Mouse (Mus musculus) adrenal gland, postnatal 4 days (tissue): ENCODE measurements around the gene Gm826. TPM values are rescaled to one million over a fixed set of nuclear protein-coding genes. Genes with fewer than 3 reads are reported as not detected.
A peak's percentile ranks its signal among the peaks of the same experiment; 100 is the strongest.

Experiments used
- DNase-seq, 2 experiments: peaks; one replicate each; pipeline ENCODE4 v3.0.0; 2021 to 2022; ENCODE audit warnings: low spot score in 2 of 2, mixed read lengths in 2 of 2
- total RNA-seq, 2 experiments: library from RNA; stranded (reverse); gene quantifications; 2 replicates each; pipeline ENCODE4 v1.2.3; 2021

Gene Gm826
- total RNA-seq, 2 experiments from 2014 or later: 0.90 TPM

DNA sequence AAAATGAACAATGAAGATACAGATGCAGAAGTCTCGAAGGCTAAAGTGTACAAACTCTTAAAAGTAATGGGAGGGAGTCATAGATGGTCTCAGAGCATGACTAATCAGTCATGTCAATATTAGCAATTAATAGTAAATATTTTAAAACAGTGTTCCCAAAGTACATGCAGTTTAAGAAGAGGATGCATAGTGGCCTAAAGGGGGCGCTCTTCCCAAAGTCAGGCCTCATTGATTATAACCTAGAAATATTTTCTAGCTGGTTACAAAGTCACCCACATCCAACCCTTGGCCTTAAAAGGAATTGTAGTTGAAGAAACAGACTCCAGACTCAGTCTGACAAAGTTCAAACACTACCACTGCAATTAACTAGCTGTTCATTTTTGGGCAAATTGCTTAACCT lies 20.4 kb upstream of the Gm826 start:
- DNase-seq: no peak

DNA sequence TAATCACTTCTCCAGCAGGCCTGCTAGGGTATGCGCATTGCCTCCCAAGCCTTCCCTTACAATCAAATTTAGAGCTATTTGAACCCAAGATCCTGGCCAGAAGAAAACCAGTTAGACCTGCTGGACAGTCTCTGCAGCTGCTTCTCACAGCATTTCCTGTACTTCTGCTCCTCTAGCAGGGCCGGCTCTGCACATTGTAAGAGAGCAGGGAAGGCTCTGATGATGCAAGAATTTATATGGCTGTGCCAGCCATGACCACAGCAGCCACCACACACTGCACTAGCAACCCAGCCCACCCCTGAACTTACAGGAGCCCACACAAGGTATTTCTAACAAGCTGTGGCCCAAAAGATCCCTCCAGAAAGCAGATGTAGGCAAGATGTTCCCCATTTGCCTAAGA lies 19.6 kb upstream of the Gm826 start:
- DNase-seq: no peak

DNA sequence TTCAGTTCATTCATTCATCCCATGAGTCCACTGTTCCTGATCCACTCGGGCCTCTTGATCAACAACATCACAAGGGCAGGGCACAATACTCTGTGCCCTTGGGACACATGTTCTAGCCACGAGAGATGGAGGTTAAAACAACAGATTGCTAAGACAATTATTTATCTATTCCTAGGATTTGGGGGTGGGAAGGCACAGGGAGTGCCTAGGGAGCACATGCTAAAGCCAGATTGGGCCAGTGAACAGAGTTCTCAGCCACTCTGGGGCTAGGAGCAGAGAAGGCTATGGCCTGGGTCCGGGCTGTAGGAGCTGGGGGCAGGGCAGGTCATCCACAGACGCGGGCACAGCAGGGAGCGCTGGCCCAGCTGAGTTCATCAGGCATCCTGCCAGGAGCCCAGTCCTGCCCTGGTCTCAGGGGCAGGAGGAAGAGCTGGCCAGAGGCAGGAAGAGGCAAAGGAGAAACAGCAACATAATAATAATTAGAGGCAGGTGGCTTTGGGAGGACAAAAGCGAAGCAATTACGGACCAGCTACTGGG lies 17.1 kb upstream of the Gm826 start:
- DNase-seq: peak; percentile 32 to 35

DNA sequence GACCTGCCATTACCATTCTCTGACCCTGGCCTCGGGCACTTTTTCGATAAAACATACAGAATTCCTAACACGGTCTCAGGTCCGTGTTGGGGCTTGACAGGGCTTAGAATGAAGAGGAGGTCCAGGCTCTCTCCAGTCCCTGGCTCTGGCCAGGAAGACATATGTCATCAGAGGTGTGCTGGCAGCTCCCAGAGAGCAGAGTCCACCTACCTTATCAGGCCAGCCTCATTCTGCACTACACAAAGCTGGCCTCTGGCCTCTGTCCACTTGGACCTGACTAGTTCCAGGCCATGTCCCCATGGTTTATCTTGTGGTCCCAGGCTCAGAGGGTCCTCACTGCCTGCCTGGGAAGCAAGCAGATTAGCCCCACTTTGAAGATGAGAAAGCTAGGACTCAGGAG lies 15.6 kb upstream of the Gm826 start:
- DNase-seq: no peak

DNA sequence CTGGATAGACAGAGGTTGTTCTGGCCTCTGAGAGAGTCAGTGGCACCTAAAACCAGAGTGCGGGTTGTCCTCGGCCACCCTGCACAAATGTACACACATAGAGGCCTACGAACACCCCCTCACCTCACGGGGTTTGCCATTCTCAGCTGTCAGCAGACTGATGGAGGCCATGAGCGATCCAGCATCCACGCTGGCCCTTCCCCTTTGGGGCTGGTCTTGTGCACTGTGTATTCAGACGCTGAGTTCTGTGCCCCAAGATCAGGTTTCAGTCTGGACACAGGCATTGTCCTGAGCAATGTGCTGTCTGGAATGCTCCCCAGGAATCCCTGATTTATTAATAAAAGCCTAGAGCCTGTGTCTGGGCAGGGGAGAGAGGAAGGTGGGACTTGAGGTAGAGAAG lies 14.8 kb upstream of the Gm826 start:
- no peak for DNase-seq

DNA sequence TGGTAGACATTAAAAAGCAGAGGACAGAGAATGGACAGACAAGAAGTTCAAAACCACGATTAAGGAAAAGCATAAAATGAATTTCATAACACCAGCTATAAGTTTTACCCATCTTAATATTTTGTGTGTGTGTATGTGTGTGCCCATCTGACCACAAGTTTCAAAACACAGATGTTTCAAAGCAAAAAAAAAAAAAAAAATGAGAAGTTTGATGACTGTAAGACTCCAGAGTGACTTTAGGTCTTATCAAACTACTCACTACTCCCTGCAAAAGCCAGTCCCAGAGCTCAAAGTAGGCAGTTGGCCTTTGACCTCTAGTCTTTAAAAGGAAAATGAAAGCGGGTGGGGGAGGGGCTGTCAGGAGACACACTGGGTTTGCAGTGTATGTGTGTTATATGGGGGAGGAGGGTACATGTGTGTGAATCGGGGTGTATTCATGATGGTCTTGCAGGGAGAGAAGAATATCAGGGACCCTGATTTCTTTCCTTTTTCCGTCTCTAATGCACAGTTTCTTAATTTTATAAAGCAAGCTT lies 14.2 kb upstream of the Gm826 start:
- DNase-seq: no peak

DNA sequence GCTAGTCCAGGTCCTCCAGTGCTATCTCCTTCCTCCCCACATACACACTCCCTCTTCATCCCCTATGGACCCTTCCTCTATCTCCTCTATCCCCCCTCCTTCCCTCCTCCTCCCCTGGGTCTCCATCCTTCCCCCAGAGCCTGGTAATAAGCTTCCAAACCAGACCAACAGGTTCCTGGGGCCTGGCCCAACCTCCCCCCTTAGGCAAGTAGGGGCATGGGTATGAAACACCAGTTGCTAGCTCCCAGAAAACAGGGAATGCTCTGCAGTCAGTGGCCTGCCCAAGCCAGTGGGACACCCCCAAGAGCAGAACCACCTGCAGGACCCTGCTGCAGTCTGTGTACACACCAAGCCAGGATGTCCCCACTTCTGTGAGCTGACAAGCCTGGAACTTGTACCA lies 11.7 kb upstream of the Gm826 start:
- no peak for DNase-seq

DNA sequence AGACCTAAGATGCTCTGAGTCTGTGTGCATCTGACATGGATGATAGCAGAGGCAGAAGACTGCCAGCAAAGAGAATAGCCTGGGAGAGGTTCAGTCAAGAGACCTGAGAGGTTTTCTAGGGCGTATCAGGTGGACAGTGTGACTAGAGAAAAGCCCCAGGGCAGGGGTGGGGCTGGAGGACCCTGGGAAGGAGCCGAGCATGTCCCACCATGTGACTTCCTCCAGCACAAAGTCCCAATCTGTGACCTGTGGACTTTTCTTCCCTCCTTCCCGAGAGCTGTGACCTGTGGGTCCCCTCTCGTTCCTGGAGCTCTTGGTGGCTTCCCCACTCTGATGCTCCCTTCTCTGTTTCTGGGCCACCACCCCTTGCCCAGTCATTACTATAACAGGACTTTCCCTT lies 6.2 kb upstream of the Gm826 start:
- no peak for DNase-seq

DNA sequence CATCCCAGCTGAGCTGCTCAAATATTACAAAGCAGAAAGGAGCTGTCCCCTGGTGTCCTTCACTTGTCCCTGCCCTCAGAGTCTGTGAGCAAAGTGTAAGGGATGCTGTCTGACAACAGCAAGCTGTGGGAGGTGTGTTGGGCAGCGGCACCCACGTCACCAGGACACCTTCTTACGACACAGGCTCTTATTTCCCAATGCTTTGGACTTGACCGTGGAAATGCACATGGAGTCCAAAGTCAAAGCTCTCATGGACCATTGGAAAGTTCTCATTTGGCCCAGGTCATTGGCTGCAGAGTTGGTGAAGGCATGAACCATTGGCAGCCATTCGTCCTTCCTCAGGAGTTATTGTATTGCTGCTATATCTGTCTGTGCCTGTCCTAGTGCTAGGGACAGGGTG lies 5.6 kb upstream of the Gm826 start:
- DNase-seq: no peak

DNA sequence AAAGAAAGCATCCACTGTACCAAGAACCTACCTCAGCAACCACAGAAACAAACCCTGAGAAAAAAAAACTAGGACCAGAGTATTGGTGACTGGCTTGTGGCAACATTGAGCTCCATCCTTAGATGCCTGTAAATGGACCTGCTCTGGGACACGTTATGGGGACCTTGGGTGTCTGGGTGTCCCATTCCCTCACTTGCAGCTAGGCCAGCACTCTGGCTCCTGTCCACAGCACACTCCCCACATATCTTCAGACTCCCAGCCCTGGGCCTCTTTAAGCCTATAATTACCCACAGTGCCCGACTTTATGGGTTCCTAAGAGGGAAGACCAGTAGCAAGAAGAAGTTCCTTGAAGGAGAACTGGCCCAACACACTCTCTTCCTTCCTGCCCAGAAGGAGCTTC lies 2.1 kb upstream of the Gm826 start:
- DNase-seq: no peak

DNA sequence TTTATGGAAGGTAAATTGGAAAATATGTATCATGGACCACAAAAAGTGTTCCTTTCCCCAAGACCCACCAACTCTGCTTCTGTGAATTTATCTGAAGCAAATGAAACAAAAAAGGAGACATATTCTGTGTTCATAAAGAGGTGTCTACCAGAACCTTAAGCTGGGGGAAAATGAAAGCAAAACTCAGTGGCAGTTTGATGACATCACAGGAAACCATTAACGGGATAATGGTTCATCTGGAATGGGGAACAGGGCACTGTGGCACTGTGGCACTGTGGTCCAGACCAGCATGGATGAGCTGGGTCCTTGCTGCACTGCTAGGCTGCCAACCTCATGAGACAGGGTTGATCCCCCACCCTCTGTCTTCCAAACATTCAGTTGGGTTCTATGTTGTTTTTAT lies 1.1 kb upstream of the Gm826 start:
- no peak for DNase-seq

DNA sequence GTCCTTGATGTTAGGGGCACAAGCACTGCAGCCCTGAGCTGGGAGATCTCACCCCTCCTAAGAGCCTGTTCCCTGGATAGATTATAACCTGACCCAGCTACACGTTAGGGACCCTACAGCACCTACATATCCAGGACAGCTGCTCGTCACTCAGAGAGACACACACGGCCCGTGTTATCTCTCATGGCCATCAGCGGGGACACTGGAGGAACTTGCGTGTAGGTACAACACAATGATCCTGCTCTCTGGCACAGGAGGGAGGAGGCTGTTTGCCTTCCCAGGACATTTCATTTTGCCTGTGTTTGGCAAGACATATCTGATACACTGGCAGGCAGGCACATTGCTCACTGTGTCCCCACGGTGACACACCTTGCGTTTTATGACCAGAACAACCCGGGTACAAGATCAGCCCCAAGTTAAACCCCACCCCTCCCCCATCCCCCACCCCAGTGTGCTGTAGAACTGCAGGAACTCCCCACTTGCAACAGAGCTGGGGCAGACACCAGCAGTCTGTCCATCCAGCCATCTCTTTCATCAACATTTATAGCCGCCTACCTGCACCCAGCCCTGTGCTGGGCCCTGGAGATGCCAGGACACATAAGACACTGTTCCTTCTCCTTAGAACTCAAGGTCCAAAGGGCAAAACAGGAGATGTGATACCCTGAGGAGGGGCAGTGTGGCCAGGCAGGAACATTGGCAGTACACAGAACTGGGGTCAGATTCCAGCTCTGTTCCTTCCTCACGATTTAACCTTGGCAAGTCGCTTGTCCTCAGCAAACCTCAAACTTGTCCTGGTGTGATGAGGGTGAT lies 1.2 kb downstream of the Gm826 start:
- no peak for DNase-seq

DNA sequence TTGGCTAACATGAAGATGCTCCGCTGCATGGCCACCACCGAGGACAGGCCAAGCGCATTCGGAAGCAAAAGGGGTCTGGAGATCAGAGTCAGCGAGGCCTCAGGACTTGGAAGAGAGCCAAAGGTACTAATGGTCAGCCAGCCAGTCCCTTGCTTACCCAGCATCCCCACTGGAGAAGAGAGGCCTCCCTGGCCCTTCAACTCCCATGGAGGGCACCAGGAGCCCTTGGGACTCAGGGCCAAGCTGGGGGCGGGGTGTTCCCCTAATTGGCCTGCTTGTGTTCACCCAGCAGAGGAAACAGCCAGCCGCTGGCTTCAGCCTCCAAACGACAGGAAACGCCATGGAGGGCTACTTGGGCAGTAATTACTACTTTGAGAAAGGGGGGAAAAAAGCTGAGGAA lies 5.1 kb downstream of the Gm826 start:
- no peak for DNase-seq

DNA sequence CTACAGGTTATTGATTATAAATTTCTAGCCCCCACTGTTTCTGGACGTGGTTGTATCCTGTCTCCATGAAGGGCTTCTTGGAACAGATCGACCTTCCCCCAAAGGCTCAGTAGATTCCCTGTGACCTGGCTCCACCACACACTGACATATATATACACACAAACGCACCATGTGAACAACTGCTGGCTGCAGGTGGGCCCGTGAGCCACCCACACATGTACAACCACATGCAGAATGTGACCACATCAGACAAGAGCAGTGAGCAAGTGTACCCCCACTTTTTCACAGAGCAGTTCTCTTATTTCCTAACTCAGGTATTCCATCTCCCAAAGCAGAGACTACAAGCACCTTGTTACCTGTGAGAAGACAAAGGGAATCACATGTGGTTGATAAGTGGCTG lies 6.2 kb downstream of the Gm826 start:
- no peak for DNase-seq

DNA sequence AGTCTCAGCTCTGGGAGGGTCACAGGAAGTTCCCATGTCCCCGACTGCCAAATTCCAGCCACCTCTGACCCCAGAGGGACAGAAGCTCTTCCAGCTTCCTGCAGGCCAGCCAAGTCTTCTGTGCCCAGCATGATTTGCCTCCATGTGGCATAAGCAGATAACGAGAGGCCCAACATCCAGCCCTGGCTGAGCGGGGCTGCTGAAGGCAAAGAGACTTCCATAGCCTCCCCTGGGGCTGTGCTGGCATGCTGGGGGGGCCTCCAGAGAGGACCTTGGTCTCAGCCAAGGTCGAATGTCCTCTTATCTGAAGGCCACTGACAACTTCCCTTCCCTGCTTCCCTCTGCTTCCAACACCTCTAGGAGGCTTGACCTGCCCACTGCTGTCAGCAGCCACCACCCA lies 6.8 kb downstream of the Gm826 start:
- DNase-seq: peak in 1 of 2 experiments; percentile 33

DNA sequence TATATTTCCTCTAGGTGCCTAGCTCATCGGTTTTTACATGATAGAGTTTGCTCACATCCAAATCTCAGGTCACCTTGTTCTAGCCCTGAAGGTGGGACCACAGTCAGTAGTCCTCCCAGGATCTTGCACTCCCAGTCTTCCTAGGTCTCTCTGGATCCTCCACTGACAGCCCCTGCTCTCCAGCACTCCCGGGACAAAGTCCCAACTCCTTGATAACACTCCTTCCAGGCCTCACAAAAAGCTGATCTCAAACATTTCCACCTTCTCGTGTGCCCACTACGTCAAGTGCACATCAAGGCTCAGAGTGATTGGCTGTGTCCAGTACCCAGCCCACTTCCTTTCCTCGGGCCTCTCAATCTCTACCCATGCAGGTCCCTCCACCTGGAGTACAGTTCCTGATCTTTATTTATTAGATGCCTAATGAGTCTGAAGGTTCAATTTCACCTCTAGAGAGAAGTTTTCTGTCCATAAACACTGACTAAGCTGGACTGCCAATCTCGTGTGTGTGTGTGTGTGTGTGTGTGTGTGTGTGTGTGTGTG lies 8.8 kb downstream of the Gm826 start:
- DNase-seq: no peak

DNA sequence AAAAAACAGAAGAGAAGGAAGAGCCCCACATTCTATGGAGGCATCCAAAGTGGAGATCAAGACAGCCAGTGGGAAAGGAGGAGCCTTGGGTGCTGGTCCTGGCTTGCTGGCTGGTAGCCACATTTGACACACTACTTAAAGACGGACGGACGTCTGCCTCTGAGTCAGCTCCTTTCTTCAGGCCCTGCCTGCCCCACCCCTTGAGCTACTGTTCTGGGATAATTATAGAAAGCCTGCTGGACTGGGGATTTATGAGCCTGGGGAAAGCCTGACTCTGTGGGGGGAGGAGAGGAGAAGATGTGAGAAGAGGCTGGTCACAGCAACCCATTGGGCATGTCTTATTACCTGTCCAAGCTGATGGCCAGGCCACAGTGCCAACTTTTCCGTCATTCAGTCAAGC lies 12.1 kb downstream of the Gm826 start:
- DNase-seq: no peak

DNA sequence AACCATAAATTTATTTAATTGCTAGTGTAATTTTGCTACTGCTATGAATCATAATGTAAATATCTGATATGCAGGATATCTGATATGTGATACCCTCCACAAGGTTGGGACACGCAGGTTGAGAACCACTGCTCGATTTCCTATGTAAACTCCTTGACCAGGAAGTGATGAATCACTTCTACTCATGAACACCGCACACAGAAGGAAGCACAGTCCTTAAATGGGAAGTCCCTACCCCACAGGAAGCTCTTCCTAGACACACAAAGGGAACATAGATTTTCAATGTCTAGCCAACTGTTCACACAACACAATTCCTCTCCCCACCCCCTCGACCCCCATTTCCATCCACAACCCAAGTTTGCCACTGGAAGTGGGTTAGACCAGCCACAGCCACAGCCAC lies 15.7 kb downstream of the Gm826 start:
- no peak for DNase-seq

DNA sequence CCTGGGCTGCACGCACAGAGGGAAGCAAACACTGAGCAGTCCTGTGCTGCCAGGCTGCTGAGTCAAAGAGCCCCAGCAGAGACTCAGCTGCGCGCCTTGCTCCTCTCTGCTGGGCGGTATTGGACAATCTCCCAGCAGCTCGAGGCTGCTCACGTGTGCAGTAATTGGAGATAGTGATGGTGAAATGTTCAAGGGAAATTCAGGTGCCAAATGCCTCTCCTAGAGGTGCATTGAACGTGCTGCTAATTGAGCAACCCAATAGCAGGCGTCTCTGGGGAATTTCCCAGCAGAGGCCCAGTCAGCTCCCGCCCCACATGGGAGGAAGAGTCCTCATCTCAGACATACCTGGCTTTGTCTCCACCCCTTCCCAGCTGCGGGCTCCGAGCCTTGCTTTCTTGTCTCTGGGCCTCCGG lies 20.4 kb downstream of the Gm826 start:
- no peak for DNase-seq

DNA sequence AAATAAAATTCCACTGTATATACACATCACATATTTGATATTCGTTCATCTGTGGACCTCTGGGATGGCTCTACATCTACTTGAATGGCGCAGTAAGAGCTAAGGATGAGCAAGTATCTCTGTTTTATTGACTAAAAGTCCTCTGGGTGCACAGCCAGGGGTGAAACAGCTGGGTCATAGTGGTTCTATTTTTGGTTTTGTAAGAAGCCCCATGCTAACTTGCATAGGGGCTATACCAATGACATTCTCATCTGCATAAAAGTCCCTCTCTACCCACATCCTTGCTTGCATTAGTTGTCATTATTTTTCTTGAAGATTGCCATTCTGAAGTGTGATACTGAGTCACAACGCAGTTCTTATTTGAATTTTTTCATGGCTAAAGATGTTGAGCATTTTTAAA lies 28.9 kb downstream of the Gm826 start:
- no peak for DNase-seq

DNA sequence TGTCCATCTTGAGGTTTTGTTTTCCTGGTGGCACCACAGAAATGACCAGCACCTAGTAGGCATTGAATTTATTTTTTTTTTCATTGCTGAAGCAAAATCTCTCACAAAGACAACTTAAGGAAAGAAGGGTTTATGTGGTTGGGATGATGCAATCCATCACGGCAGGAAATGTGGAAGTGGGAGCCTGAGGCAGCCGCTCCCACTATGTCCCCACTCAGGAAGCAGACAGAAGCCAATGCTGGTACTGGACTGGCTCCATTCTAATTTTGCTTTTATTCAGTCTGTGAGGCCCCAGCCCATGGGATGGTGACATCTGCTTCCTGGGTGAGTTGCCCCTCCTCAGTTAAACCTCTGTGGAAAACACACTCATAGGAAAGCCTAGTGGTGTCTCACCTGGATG lies 30.0 kb downstream of the Gm826 start:
- no peak for DNase-seq

DNA sequence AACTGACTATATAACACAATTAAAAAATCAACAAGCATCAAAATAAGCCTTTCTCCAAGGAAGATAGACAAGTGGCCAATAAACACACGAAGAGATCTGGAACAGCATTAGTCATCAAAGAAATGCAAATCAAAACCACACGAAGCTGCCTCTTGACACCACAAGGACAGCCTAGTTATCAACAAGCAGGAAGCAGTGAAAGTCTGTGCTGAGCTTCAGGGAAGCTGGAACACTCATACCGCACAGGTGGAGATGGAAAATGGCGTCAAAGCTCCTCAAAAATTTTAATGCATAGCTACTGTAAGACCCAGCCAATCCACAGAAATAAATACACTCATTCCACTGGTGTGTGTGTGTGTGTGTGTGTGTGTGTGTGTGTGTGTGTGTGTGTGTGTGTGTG lies 31.9 kb downstream of the Gm826 start:
- DNase-seq: no peak

DNA sequence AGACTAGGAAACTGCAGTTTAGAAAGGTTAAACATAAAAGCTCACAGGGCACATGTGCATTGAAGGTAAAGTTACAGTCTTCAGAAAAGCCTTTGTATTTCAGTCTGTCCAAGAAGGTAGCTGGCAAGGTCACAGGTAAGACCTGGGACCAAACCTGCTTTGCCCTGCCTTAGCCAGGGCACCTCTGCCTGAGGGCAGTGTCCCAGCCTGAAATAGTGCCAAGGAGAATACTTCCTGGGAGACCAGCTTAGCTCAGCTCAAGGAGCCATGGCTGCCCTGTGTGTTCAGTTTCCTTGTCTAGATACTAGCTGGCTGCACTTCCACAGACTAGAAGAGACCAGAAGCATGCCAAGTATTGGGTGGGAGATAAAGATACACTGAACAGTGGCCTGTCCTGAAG lies 35.4 kb downstream of the Gm826 start:
- DNase-seq: no peak
